Mouse (Mus musculus): Measurements from ENCODE around the gene Gm15130. TPM values are rescaled to one million over a fixed set of nuclear protein-coding genes. Genes with fewer than 3 reads are reported as not detected.

Gm15130 gene
- polyA plus RNA-seq (2017; shearing (Covaris generic)) = not detected

GRCm38 (mm10) chr2:111152836-111153235, at the start of gene Gm15130:
Gm15130 (minus strand) TSS chr2:111152936.

GRCm38 (mm10) chr2:111105882-111106281, 46.9 kb downstream of the Gm15130 start, which contains the start of gene Gm13941:
Gm13941 (minus strand) TSS chr2:111105982.

Other genes starting within 250 kb of the Gm15130 start
- not detected for gene Ano3, start 202.0 kb downstream of the Gm15130 start, polyA plus RNA-seq (2017; shearing (Covaris generic))
- not detected for gene Gm13941, start 47.0 kb downstream of the Gm15130 start, polyA plus RNA-seq (2017; shearing (Covaris generic))
- gene 4930430A15Rik, start 76.7 kb upstream of the Gm15130 start, polyA plus RNA-seq (2017; shearing (Covaris generic)) = not detected
- not detected for gene Olfr1275, start 82.3 kb upstream of the Gm15130 start, polyA plus RNA-seq (2017; shearing (Covaris generic))
- gene Olfr1276, start 101.6 kb upstream of the Gm15130 start, polyA plus RNA-seq (2017; shearing (Covaris generic)) = not detected
- gene Olfr1277, start 121.2 kb upstream of the Gm15130 start, polyA plus RNA-seq (2017; shearing (Covaris generic)) = not detected
- gene Olfr1278, start 137.2 kb upstream of the Gm15130 start, polyA plus RNA-seq (2017; shearing (Covaris generic)) = not detected
- gene Olfr1279, start 147.7 kb upstream of the Gm15130 start, polyA plus RNA-seq (2017; shearing (Covaris generic)) = not detected
- not detected for gene Olfr1280, start 161.1 kb upstream of the Gm15130 start, polyA plus RNA-seq (2017; shearing (Covaris generic))
- not detected for gene Olfr1281, start 173.6 kb upstream of the Gm15130 start, polyA plus RNA-seq (2017; shearing (Covaris generic))
- gene Olfr1282, start 183.1 kb upstream of the Gm15130 start, polyA plus RNA-seq (2017; shearing (Covaris generic)) = not detected
- not detected for gene Olfr1283, start 213.9 kb upstream of the Gm15130 start, polyA plus RNA-seq (2017; shearing (Covaris generic))
- not detected for gene Olfr1284, start 222.6 kb upstream of the Gm15130 start, polyA plus RNA-seq (2017; shearing (Covaris generic))

All from inflammation-experienced regulatory T-cells, adult 16 weeks (primary cell).